Mouse (Mus musculus) E14TG2a.4 (cell line): ENCODE results near the gene Zfp872.

ENCODE experiments used
- CTCF ChIP-seq: conservative IDR thresholded peaks from 2 replicates; pipeline ENCODE4 v1.5.1; 2014; ENCODE audit warnings: low read length
- NANOG ChIP-seq: IDR thresholded peaks from 2 replicates; pipeline ENCODE4 v1.6.1; 2014; ENCODE audit warnings: borderline replicate concordance, low read length, mixed read lengths
- POU5F1 ChIP-seq: IDR thresholded peaks from 2 replicates; pipeline ENCODE4 v1.6.1; 2014; ENCODE audit warnings: low read length, borderline replicate concordance

GRCm38 (mm10) chr9:22169327-22169726 lies 18.6 kb upstream of the Zfp872 start:
- TF ChIP-seq CTCF (no peak), NANOG (no peak), POU5F1 (no peak)
